Mouse (Mus musculus): ENCODE measurements around the gene Sema6d.

Gene Sema6d

GRCm38 (mm10) chr2:124397304-124397703, 307.5 kb downstream of the Sema6d start:
- DNase-seq (ENCODE audit: low read depth in 1 of 2, low spot score in 2 of 2) = no peak

- no peak for DNase-seq (ENCODE audit: low read depth in 1 of 2, low spot score in 2 of 2)
Measured at GRCm38 (mm10) chr2:124399611-124400010, 309.8 kb downstream of the Sema6d start.

GRCm38 (mm10) chr2:124401727-124402380, 312.1 kb downstream of the Sema6d start:
- no peak for DNase-seq (ENCODE audit: low read depth in 1 of 2, low spot score in 2 of 2)

- no peak for DNase-seq (ENCODE audit: low read depth in 1 of 2, low spot score in 2 of 2)
Measured at GRCm38 (mm10) chr2:124403571-124403970, 313.8 kb downstream of the Sema6d start.

- DNase-seq (ENCODE audit: low read depth in 1 of 2, low spot score in 2 of 2) = no peak
Measured at GRCm38 (mm10) chr2:124403981-124404380, 314.2 kb downstream of the Sema6d start.

- DNase-seq (ENCODE audit: low read depth in 1 of 2, low spot score in 2 of 2) = no peak
Measured at GRCm38 (mm10) chr2:124404631-124405562, 315.1 kb downstream of the Sema6d start.

GRCm38 (mm10) chr2:124408956-124409355, 319.2 kb downstream of the Sema6d start:
- no peak for DNase-seq (ENCODE audit: low read depth in 1 of 2, low spot score in 2 of 2)

GRCm38 (mm10) chr2:124416730-124417129, 327.0 kb downstream of the Sema6d start:
- no peak for DNase-seq (ENCODE audit: low read depth in 1 of 2, low spot score in 2 of 2)

- DNase-seq (ENCODE audit: low read depth in 1 of 2, low spot score in 2 of 2) = no peak
Measured at GRCm38 (mm10) chr2:124418319-124418718, 328.6 kb downstream of the Sema6d start.

GRCm38 (mm10) chr2:124420170-124420825, 330.5 kb downstream of the Sema6d start:
- no peak for DNase-seq (ENCODE audit: low read depth in 1 of 2, low spot score in 2 of 2)

- no peak for DNase-seq (ENCODE audit: low read depth in 1 of 2, low spot score in 2 of 2)
Measured at GRCm38 (mm10) chr2:124429744-124430143, 340.0 kb downstream of the Sema6d start.

- DNase-seq (ENCODE audit: low read depth in 1 of 2, low spot score in 2 of 2) = no peak
Measured at GRCm38 (mm10) chr2:124430708-124431107, 340.9 kb downstream of the Sema6d start.

GRCm38 (mm10) chr2:124435382-124436002, 345.7 kb downstream of the Sema6d start:
- DNase-seq (ENCODE audit: low read depth in 1 of 2, low spot score in 2 of 2) = no peak

- no peak for DNase-seq (ENCODE audit: low read depth in 1 of 2, low spot score in 2 of 2)
Measured at GRCm38 (mm10) chr2:124436704-124437103, 346.9 kb downstream of the Sema6d start.

- no peak for DNase-seq (ENCODE audit: low read depth in 1 of 2, low spot score in 2 of 2)
Measured at GRCm38 (mm10) chr2:124444199-124444598, 354.4 kb downstream of the Sema6d start.

GRCm38 (mm10) chr2:124455881-124456280, 366.1 kb downstream of the Sema6d start:
- no peak for DNase-seq (ENCODE audit: low read depth in 1 of 2, low spot score in 2 of 2)

GRCm38 (mm10) chr2:124456999-124457398, 367.2 kb downstream of the Sema6d start:
- DNase-seq (ENCODE audit: low read depth in 1 of 2, low spot score in 2 of 2) = no peak

- no peak for DNase-seq (ENCODE audit: low read depth in 1 of 2, low spot score in 2 of 2)
Measured at GRCm38 (mm10) chr2:124458028-124458427, 368.3 kb downstream of the Sema6d start.

GRCm38 (mm10) chr2:124460956-124461355, 371.2 kb downstream of the Sema6d start:
- DNase-seq (ENCODE audit: low read depth in 1 of 2, low spot score in 2 of 2) = no peak

- no peak for DNase-seq (ENCODE audit: low read depth in 1 of 2, low spot score in 2 of 2)
Measured at GRCm38 (mm10) chr2:124461378-124461851, 371.6 kb downstream of the Sema6d start.
